Mouse (Mus musculus) liver, embryonic 12.5 days (tissue): ENCODE results near the gene Itih4. TPM values are rescaled to one million over a fixed set of nuclear protein-coding genes. Genes with fewer than 3 reads are reported as not detected.
A peak's percentile ranks its signal among the peaks of the same experiment; 100 is the strongest.

Experiments used
- ATAC-seq: fragments of 200-750 bp; cut with Nextera tagmentation; 2 replicates; pipeline ENCODE4 v1.8.0; 2017; ENCODE audit warnings: moderate number of reproducible peaks, mild to moderate bottlenecking, moderate library complexity
- H3K27ac ChIP-seq: fragments of 300-500 bp; sonication (generic); 2 replicates; pipeline ENCODE4 v1.5.1; 2016; ENCODE audit warnings: mild to moderate bottlenecking
- H3K27me3 ChIP-seq: fragments of 300-500 bp; sonication (generic); replicated peaks from 2 replicates; pipeline ENCODE4 v1.6.1; 2016; ENCODE audit warnings: mild to moderate bottlenecking, moderate library complexity
- H3K36me3 ChIP-seq: fragments of 300-500 bp; sonication (generic); 2 replicates; pipeline ENCODE4 v1.6.1; 2016; ENCODE audit warnings: mild to moderate bottlenecking, moderate library complexity
- H3K4me1 ChIP-seq: fragments of 300-500 bp; sonication (generic); 2 replicates; pipeline ENCODE4 v1.6.1; 2016
- H3K4me2 ChIP-seq: fragments of 300-500 bp; sonication (generic); 2 replicates; pipeline ENCODE4 v1.6.1; 2016; ENCODE audit warnings: mild to moderate bottlenecking, moderate library complexity
- H3K4me3 ChIP-seq: fragments of 300-500 bp; sonication (generic); 2 replicates; pipeline ENCODE4 v1.5.1; 2016; ENCODE audit warnings: mild to moderate bottlenecking, moderate library complexity
- H3K9ac ChIP-seq: fragments of 300-500 bp; sonication (generic); 2 replicates; pipeline ENCODE4 v1.6.1; 2016; ENCODE audit warnings: mild to moderate bottlenecking, moderate library complexity
- H3K9me3 ChIP-seq: fragments of 300-500 bp; sonication (generic); replicated peaks from 2 replicates; pipeline ENCODE4 v1.6.1; 2016; ENCODE audit warnings: mild to moderate bottlenecking, moderate library complexity
- WGBS: fragments of 180-500 bp; shearing (Covaris S2); methylation state at CpG from one replicate; pipeline ENCODE4 v1.1.7; 2016; ENCODE audit not compliant: insufficient replicate concordance; 5-methylcytosine and 5-hydroxymethylcytosine counted together
- polyA plus RNA-seq: library from polyadenylated mRNA; unstranded; fragments of >200 nt; fragmentation: Nextera tagmentation; extraction: Ambion mirVana; gene quantifications from 2 replicates; pipeline ENCODE4 v1.2.1, GENCODE M21; 2016

Itih4 gene
- polyA plus RNA-seq, 1 experiment from 2014 or later, result 8.8 TPM

DNA sequence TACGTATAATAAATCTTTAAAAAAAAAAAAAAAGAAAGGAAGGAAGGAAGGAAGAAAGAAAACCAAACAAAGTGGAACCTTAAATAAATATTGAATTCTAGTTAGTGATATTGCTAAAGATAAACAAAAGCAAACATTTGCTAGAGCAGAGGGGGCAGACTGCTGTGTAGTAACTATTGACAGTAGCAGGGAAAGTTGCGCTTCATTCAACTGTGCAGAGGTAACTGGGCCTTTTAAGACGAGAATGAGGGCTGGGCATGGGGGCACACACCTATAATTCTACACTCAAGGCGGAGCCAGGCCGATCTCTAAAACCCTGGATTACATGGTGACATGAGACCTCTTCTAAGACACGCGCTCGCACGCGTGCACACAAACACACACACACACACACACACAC, 63.7 kb downstream of the Itih4 start:
- peaks cover 19% of the 10 kb centered on the region for H3K4me1 ChIP-seq
- 0 out of 2 replicates have a peak overlapping the region, but pooled peaks have one; percentile 56 for H3K27ac ChIP-seq
- H3K36me3 ChIP-seq, result peaks cover 5% of the 10 kb centered on the region; the same call in 1 of the 2 replicates
- peaks cover 12% of the 10 kb centered on the region for H3K27me3 ChIP-seq
- H3K4me3 ChIP-seq, result no peak overlapping the region
- no peaks in the 10 kb centered on the region for H3K9me3 ChIP-seq
- WGBS, result 90% methylated on average over 10 of the region's 10 CpGs
- no peak overlapping the region; the same call in 1 of the 2 replicates for H3K4me2 ChIP-seq
- H3K9ac ChIP-seq, result no peak overlapping the region
- no peak for ATAC-seq

DNA sequence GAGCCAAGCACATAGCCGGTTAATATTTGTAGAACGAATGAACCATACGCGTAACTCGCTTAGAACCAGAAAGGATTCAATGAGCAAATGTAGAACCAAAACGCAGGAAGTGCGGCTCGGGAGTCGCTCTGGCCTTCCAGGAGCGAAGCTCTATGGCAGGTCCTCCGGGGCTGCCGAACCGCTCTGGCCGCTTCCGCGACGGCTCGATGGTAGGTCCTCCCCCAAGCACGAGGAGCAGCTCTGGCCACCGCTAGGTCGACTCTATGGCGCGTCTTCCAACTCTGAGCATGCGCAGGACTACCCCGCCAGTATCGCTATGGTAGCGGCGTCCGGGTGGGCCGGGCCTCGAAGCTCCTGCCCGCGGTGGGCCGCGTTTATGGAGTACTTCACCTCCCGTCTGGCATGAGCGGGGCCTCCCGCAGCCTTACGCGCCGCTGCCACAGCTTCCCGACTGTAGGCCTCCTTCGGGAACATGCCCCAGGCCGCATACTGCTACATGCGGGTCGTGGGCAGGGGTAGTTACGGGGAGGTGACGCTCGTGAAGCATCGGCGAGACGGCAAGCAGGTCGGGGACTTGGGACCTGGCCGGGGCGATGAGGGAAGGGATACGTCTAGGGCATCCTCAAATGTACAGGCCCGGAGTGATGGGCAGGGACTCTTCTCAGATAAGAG, 65.0 kb downstream of the Itih4 start, which contains the start of gene Nek4:
Gene Nek4 (plus strand): TSS at position 224 of the 672 bp plus-strand sequence.
- Histone ChIP-seq H3K9ac (peak within 1 kb of the TSS; percentile 84), H3K4me2 (peak within 1 kb of the TSS; percentile 97), H3K27me3 (peaks cover 3% of the 10 kb centered on the region), H3K27ac (peak within 1 kb of the TSS; percentile 78), H3K9me3 (no peaks in the 10 kb centered on the region), H3K4me1 (peaks cover 19% of the 10 kb centered on the region), H3K4me3 (peak within 1 kb of the TSS; percentile 83), H3K36me3 (peaks cover 9% of the 10 kb centered on the region; the same call in 1 of the 2 replicates)
- peak; percentile 99 for ATAC-seq
- WGBS, result under 1% methylated on average over 57 of the region's 57 CpGs

Other genes starting within 250 kb of the Itih4 start
- gene Rft1, start 232.1 kb upstream of the Itih4 start, polyA plus RNA-seq, result 5.9 and 6.5 TPM in 2 replicates
- gene Sfmbt1, start 171.6 kb upstream of the Itih4 start, polyA plus RNA-seq, result 17.1 and 18.7 TPM in 2 replicates
- gene Tmem110, start 60.9 kb upstream of the Itih4 start, polyA plus RNA-seq, result 16.1 and 17.3 TPM in 2 replicates
- gene Mustn1, start 7.3 kb upstream of the Itih4 start, polyA plus RNA-seq, result 0.49 and 0.51 TPM in 2 replicates
- gene Itih3, start 37.3 kb downstream of the Itih4 start, polyA plus RNA-seq, result 74.1 and 74.2 TPM in 2 replicates
- gene Itih1, start 56.8 kb downstream of the Itih4 start, polyA plus RNA-seq, result 20.1 and 21.2 TPM in 2 replicates
- 9.3 and 9.4 TPM in 2 replicates for gene Nek4, start 64.9 kb downstream of the Itih4 start, polyA plus RNA-seq
- 23.5 and 23.9 TPM in 2 replicates for gene Glt8d1, start 114.9 kb downstream of the Itih4 start, polyA plus RNA-seq
- 296 and 308 TPM in 2 replicates for gene Spcs1, start 115.2 kb downstream of the Itih4 start, polyA plus RNA-seq
- 94.9 and 95.8 TPM in 2 replicates for gene Pbrm1, start 132.7 kb downstream of the Itih4 start, polyA plus RNA-seq
- gene Gnl3, start 132.7 kb downstream of the Itih4 start, polyA plus RNA-seq, result 156 and 166 TPM in 2 replicates
- 95.4 and 103 TPM in 2 replicates for gene Smim4, start 242.5 kb downstream of the Itih4 start, polyA plus RNA-seq
- gene Nt5dc2, start 244.6 kb downstream of the Itih4 start, polyA plus RNA-seq, result 298 and 306 TPM in 2 replicates